Mouse (Mus musculus): ENCODE results near the gene Isoc2a. TPM values are rescaled to one million over a fixed set of nuclear protein-coding genes. Genes with fewer than 3 reads are reported as not detected.

Gene Isoc2a
- 0.95 and 1.2 TPM in 2 replicates for polyA plus RNA-seq (2015; fragmentation: Nextera tagmentation; extraction: Ambion mirVana)

DNA sequence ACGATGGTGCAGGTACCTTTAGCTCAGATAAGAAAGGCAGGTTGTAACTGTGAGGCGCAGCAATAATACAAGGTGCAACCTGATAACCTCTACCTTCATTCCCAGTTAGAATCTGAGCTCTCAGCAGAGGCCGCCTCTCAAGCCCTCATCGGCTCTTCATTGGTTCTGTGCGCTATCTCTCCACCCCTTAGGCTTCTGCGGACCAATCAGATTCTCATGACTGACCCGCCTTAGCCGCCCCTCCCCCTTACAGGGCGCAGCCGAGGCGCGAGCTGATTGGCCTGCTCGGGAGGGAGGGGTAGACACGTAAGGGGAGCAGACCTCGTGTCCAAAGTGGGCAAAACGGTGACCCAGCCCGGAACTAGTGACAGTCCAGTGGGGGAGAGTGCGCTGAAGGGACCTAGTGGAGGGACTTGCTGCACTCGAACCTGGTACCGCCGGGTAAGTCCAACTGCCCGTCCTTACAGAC lies at the start of gene Isoc2a:
Gene Isoc2a, plus strand, starts transcription at position 401 of the 469 bp plus-strand sequence.

DNA sequence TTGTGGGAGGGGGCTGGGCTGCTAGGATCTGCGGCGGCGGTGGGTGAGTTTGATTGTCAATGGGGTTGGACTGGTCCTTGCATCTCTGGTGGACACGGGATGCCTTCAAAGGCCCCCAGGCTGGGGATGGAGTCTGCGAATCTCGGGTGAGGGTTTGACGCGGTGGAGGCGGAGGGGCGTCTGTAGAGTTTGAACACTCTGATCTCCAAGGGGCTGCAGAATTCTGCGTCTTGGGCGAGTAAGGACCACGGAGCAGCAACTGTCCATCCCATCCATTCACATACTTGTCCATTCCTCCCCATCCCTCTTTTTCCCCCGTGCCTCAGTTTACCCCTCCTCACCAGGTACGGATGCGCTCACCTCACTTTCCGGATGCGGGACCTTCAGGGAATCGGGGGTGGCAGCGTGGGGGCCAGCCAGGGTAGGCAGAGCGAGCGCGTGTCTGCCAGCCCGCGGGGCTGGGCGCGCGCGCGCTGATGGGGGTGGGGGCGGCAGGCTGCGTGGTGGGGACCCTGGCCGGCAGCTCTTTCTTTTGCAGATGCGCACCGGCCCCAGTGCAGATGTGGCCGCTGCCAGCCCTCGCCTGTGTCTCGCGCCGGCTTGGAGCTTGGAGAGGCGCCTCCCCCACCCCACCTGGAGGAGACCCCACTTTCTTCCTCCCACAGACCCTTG lies 32.6 kb upstream of the Isoc2a start, which contains the start of gene Shisa7:
Gene Shisa7, minus strand, starts transcription at position 452 of the 672 bp plus-strand sequence.

DNA sequence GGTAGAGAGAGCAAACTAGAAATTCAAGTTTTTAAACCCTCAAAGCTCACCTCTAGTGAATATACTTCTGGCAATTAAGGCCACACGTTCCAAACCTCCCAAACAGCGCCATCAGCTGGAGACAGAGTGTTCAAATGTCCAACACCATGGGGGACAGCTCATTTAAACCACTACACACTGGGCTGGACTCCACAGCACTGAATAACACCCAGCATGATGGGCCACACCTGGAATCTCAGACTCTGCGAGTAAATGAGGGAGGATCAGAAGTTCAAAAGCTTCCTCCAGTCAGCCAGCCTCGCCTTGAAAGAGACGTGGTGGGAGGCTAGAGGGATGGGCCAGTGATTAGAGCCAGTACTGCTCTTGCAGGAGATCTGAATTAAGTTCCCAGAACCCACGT lies 6.8 kb upstream of the Isoc2a start, which contains the start of gene Isoc2b:
Gene Isoc2b, minus strand, starts transcription at position 126 of the 400 bp plus-strand sequence.

DNA sequence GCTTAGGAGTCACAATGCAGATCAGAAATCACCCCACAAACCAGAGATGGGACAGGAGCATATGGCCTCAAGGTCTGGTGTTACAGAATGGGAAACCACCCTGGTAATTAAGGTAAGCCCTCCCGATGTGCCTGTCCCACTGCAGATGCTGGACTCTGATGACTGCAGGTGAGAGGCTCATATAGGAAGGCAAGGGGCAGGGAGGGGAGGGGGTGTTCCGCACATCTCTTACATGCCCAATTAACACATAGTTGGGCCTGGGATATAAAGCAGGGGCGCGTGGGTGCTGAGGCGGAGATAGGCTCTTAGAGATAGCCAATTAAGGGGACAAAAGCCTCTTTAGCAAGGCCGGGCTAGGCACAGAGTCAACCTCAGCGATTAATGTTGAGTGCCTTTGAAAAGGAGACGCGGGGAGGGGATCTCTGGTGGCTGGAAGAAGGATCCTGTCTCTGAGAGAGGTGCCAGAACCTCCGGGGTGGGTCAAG lies 29.6 kb downstream of the Isoc2a start, which contains the start of gene Gm36210:
Gene Gm36210, minus strand, starts transcription at position 51 of the 485 bp plus-strand sequence.

DNA sequence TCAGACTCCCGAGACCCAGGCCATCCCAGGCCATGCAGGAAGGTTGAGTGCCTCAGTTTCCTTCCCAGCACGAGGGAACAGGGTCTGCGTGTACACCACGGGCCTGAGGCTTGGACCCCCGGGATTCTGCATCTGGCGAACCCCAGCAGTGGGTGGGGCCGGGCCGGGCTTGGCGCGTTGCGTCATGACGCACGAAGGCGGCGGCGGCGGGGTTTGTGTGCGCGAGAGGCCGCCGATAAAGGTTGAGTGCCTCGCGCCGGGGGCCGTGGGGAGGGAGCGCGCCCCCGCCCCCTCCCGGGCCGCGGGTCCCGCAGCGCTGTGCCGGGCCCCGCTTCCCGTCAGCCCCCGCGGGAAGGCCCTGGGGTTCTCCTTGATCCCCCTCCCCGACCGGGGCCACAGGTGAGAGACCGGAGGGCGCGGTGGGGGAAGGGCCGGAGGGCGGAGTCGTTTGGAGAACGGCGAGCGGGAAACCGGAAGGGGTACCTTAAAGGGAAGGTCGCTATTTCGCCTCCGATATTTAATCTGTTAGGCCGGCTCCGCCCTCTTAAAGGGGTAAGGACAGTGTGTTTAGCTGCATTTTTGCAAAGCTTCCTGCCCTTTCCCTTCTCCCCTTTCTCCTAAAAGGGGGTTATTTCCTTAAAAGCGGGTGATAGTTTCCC lies 38.2 kb downstream of the Isoc2a start, which contains the start of gene Zfp628:
Gene Zfp628, plus strand, starts transcription at position 211 of the 659 bp plus-strand sequence.

DNA sequence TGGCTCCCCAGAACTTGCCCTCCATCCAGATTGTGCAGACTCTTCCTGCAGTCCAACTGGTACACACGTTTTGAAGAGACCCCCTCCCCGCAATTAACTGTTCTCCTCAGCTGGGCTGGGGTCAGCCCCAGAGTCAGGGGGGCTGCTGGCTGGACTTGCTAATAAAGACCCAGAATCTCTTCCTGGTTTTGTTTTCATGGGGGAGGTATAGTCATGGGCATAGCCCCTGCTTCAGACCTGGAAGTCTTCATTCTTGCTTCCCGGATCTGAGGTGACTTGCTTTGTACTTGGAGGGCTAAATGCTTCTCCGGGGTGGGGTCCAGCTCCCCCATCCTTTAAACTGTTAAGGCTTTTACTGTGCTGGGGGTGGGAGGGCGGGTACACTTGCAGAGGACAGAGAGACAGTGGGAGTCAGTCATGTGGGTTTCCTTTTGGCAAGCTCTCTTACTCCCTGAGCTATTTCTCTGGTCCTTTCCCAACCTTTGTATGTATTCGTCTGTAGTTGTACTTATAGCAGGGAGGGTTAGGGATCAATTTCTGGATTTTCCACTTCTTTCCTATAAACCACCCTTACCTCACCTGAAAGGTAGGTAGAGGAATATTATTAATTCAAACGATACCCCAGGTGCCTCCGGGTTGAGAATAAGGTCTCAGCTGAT lies 45.0 kb downstream of the Isoc2a start, which contains the start of gene Nat14:
Gene Nat14, plus strand, starts transcription at position 205 of the 659 bp plus-strand sequence.

DNA sequence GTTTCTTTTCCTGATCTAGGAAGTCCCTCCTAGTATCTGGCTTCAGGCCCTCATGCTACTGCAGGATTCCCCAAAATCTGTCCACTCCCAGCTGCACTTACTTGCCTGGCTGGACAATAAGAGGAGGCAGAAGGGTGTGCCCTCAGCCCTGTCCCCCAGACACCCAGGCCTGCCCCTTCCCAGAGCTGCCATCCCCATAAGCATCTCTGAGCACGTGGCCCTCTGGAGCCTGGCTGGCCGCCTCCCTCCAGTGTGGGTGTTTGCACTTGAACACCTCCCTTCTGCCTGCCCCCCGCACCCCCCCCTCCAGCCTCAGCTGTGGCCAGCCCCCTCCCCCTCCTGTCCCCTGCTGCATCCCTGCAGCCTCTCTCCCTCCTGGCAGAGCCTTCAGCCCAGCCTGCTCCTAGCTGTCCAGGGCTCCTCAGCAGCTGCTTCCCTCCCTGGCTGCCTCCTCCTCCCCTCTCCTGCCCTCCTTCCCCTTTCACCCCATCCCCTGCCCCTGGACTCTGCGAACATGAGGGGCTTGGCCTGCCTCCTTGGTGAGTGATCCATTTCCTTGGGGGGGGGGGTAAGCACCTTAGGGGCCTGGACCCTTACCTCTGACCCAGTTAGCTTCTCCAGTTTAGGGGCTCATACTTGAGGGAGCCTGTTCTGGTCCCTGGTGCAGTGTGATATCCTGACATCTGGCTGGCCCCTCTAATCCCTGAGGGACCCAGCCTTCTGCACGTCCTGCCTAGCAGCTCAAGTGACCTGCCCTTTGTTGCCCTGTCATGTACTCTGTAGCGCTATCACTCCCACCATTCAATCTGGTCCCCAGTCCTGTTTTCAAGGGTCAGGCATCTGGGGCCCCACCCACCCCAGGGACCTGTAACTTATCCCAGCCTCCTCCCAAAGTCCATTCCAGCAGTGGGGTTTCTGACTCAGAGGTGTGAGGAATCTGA lies 48.8 kb downstream of the Isoc2a start, which contains the start of gene Ssc5d:
Gene Ssc5d, plus strand, starts transcription at position 345 of the 941 bp plus-strand sequence.

Other genes starting within 250 kb of the Isoc2a start
- 1.1 and 1.4 TPM in 2 replicates for gene Tmem86b, start 245.7 kb upstream of the Isoc2a start, polyA plus RNA-seq (2015; fragmentation: Nextera tagmentation; extraction: Ambion mirVana)
- 6.7 and 6.9 TPM in 2 replicates for gene Ppp6r1, start 218.1 kb upstream of the Isoc2a start, polyA plus RNA-seq (2015; fragmentation: Nextera tagmentation; extraction: Ambion mirVana)
- gene Hspbp1, start 192.1 kb upstream of the Isoc2a start, polyA plus RNA-seq (2015; fragmentation: Nextera tagmentation; extraction: Ambion mirVana): 70.6 and 80.3 TPM in 2 replicates
- 0.59 and 1.2 TPM in 2 replicates for gene Brsk1, start 186.5 kb upstream of the Isoc2a start, polyA plus RNA-seq (2015; fragmentation: Nextera tagmentation; extraction: Ambion mirVana)
- 0.10 and 0.24 TPM in 2 replicates for gene Tmem150b, start 151.9 kb upstream of the Isoc2a start, polyA plus RNA-seq (2015; fragmentation: Nextera tagmentation; extraction: Ambion mirVana)
- 22.8 and 37.7 TPM in 2 replicates for gene Kmt5c, start 137.0 kb upstream of the Isoc2a start, polyA plus RNA-seq (2015; fragmentation: Nextera tagmentation; extraction: Ambion mirVana)
- gene Cox6b2, start 124.1 kb upstream of the Isoc2a start, polyA plus RNA-seq (2015; fragmentation: Nextera tagmentation; extraction: Ambion mirVana): 53.7 and 57.2 TPM in 2 replicates
- not detected in 2 replicates for gene Fam71e2, start 105.9 kb upstream of the Isoc2a start, polyA plus RNA-seq (2015; fragmentation: Nextera tagmentation; extraction: Ambion mirVana)
- 0.33 and 0.82 TPM in 2 replicates for gene Il11, start 94.3 kb upstream of the Isoc2a start, polyA plus RNA-seq (2015; fragmentation: Nextera tagmentation; extraction: Ambion mirVana)
- 0.38 TPM in 1 of 2 replicates, not detected in the other for gene Tmem190, start 94.2 kb upstream of the Isoc2a start, polyA plus RNA-seq (2015; fragmentation: Nextera tagmentation; extraction: Ambion mirVana)
- gene Tmem238, start 87.5 kb upstream of the Isoc2a start, polyA plus RNA-seq (2015; fragmentation: Nextera tagmentation; extraction: Ambion mirVana): 12.5 and 21.8 TPM in 2 replicates
- gene Rpl28, start 84.3 kb upstream of the Isoc2a start, polyA plus RNA-seq (2015; fragmentation: Nextera tagmentation; extraction: Ambion mirVana): 286 and 311 TPM in 2 replicates
- 144 and 154 TPM in 2 replicates for gene Ube2s, start 64.6 kb upstream of the Isoc2a start, polyA plus RNA-seq (2015; fragmentation: Nextera tagmentation; extraction: Ambion mirVana)
- gene Shisa7, start 32.5 kb upstream of the Isoc2a start, polyA plus RNA-seq (2015; fragmentation: Nextera tagmentation; extraction: Ambion mirVana): 0.61 and 1.1 TPM in 2 replicates
- gene Isoc2b, start 6.9 kb upstream of the Isoc2a start, polyA plus RNA-seq (2015; fragmentation: Nextera tagmentation; extraction: Ambion mirVana): 38.4 and 57.5 TPM in 2 replicates
- 0.09 and 0.10 TPM in 2 replicates for gene Gm36210, start 29.4 kb downstream of the Isoc2a start, polyA plus RNA-seq (2015; fragmentation: Nextera tagmentation; extraction: Ambion mirVana)
- gene Zfp628, start 38.1 kb downstream of the Isoc2a start, polyA plus RNA-seq (2015; fragmentation: Nextera tagmentation; extraction: Ambion mirVana): 3.5 and 4.1 TPM in 2 replicates
- gene Nat14, start 44.9 kb downstream of the Isoc2a start, polyA plus RNA-seq (2015; fragmentation: Nextera tagmentation; extraction: Ambion mirVana): 6.9 and 7.6 TPM in 2 replicates
- gene Ssc5d, start 48.6 kb downstream of the Isoc2a start, polyA plus RNA-seq (2015; fragmentation: Nextera tagmentation; extraction: Ambion mirVana): 3.6 and 3.7 TPM in 2 replicates
- gene Sbk2, start 87.3 kb downstream of the Isoc2a start, polyA plus RNA-seq (2015; fragmentation: Nextera tagmentation; extraction: Ambion mirVana): 0.19 TPM in 1 of 2 replicates, not detected in the other
- gene Sbk3, start 94.0 kb downstream of the Isoc2a start, polyA plus RNA-seq (2015; fragmentation: Nextera tagmentation; extraction: Ambion mirVana): 0.18 TPM in 1 of 2 replicates, not detected in the other
- 20.7 and 21.3 TPM in 2 replicates for gene Zfp579, start 119.0 kb downstream of the Isoc2a start, polyA plus RNA-seq (2015; fragmentation: Nextera tagmentation; extraction: Ambion mirVana)
- 8.4 and 12.0 TPM in 2 replicates for gene Zfp524, start 137.3 kb downstream of the Isoc2a start, polyA plus RNA-seq (2015; fragmentation: Nextera tagmentation; extraction: Ambion mirVana)
- gene Fiz1, start 137.5 kb downstream of the Isoc2a start, polyA plus RNA-seq (2015; fragmentation: Nextera tagmentation; extraction: Ambion mirVana): 17.2 and 20.9 TPM in 2 replicates
- gene Gm44973, start 138.3 kb downstream of the Isoc2a start, polyA plus RNA-seq (2015; fragmentation: Nextera tagmentation; extraction: Ambion mirVana): 2.2 and 3.8 TPM in 2 replicates
- gene Zfp865, start 143.2 kb downstream of the Isoc2a start, polyA plus RNA-seq (2015; fragmentation: Nextera tagmentation; extraction: Ambion mirVana): 4.2 and 4.6 TPM in 2 replicates
- 6.2 and 11.3 TPM in 2 replicates for gene Ccdc106, start 143.4 kb downstream of the Isoc2a start, polyA plus RNA-seq (2015; fragmentation: Nextera tagmentation; extraction: Ambion mirVana)
- gene 4632433K11Rik, start 157.0 kb downstream of the Isoc2a start, polyA plus RNA-seq (2015; fragmentation: Nextera tagmentation; extraction: Ambion mirVana): not detected in 2 replicates
- gene Zfp784, start 161.3 kb downstream of the Isoc2a start, polyA plus RNA-seq (2015; fragmentation: Nextera tagmentation; extraction: Ambion mirVana): 3.7 and 4.9 TPM in 2 replicates
- 27.7 and 36.3 TPM in 2 replicates for gene Zfp580, start 174.4 kb downstream of the Isoc2a start, polyA plus RNA-seq (2015; fragmentation: Nextera tagmentation; extraction: Ambion mirVana)
- gene U2af2, start 185.0 kb downstream of the Isoc2a start, polyA plus RNA-seq (2015; fragmentation: Nextera tagmentation; extraction: Ambion mirVana): 37.7 and 54.7 TPM in 2 replicates
- 45.0 and 49.3 TPM in 2 replicates for gene Epn1, start 203.1 kb downstream of the Isoc2a start, polyA plus RNA-seq (2015; fragmentation: Nextera tagmentation; extraction: Ambion mirVana)
- not detected in 2 replicates for gene Rfpl4, start 239.8 kb downstream of the Isoc2a start, polyA plus RNA-seq (2015; fragmentation: Nextera tagmentation; extraction: Ambion mirVana)
- 1.4 and 1.7 TPM in 2 replicates for gene Rasl2-9, start 248.8 kb downstream of the Isoc2a start, polyA plus RNA-seq (2015; fragmentation: Nextera tagmentation; extraction: Ambion mirVana)